Mouse (Mus musculus): ENCODE measurements around the gene Nr3c2. TPM values are rescaled to one million over a fixed set of nuclear protein-coding genes. Genes with fewer than 3 reads are reported as not detected.

Gene Nr3c2
- total RNA-seq, 1 experiment = 1.4 TPM

GRCm38 (mm10) chr8:77251134-77251533 is 351.9 kb downstream of the Nr3c2 start:
- DNase-seq (ENCODE audit: low read depth, low spot score) = no peak
- TF ChIP-seq ZNF384 (IDR thresholded peaks at IDR 0.05; ENCODE audit: low read depth, low read length) = no peak
- no peak for TF ChIP-seq ZC3H11A (IDR thresholded peaks at IDR 0.05; ENCODE audit: borderline replicate concordance, low read depth, low read length)
- TF ChIP-seq CHD2 (IDR thresholded peaks at IDR 0.05; ENCODE audit: low read depth, low read length) = no peak
- TF ChIP-seq MAFK (IDR thresholded peaks at IDR 0.05; ENCODE audit: insufficient read depth, low read depth, low read length) = no peak
- TF ChIP-seq HCFC1 (IDR thresholded peaks at IDR 0.05; ENCODE audit: borderline replicate concordance, insufficient read depth, low read length) = no peak
- H3K4me1 ChIP-seq (ENCODE audit: control insufficient read depth in 2 of 2, insufficient read depth in 2 of 2, low read length in 2 of 2, poor library complexity in 1 of 2) = 0 out of 4 replicates have a peak, but pooled peaks cover 0 to 2% of the 10 kb centered on the region in 2 experiments
- H3K4me3 ChIP-seq (ENCODE audit: insufficient read depth in 1 of 2, low read depth in 1 of 2, low read length in 2 of 2, poor library complexity in 1 of 2, severe bottlenecking in 1 of 2) = no peak overlapping the region
- no peak overlapping the region for H3K9ac ChIP-seq (ENCODE audit: insufficient read depth, low read depth, low read length, poor library complexity, severe bottlenecking)
- H3K36me3 ChIP-seq (ENCODE audit: control insufficient read depth, insufficient read depth, low read length, poor library complexity, severe bottlenecking) = no peaks in the 10 kb centered on the region; the same call in 1 of the 2 replicates
- no peak overlapping the region for H3K27ac ChIP-seq (ENCODE audit: insufficient read depth, low read depth, low read length, poor library complexity, severe bottlenecking)
- in situ Hi-C loops (cut with MboI; ENCODE audit: low sequenced_read_pairs in 2 of 2, unreplicated experiment in 2 of 2) = no loop called here
- no peaks in the 10 kb centered on the region for H3K9me3 ChIP-seq (ENCODE audit: control insufficient read depth, insufficient read depth, low read depth, low read length)

GRCm38 (mm10) chr8:77254466-77254865 is 355.2 kb downstream of the Nr3c2 start:
- Histone ChIP-seq H3K4me3 (ENCODE audit: insufficient read depth in 1 of 2, low read depth in 1 of 2, low read length in 2 of 2, poor library complexity in 1 of 2, severe bottlenecking in 1 of 2) (no peak overlapping the region), H3K36me3 (ENCODE audit: control insufficient read depth, insufficient read depth, low read length, poor library complexity, severe bottlenecking) (peaks cover 2% of the 10 kb centered on the region; the same call in 1 of the 2 replicates), H3K9me3 (ENCODE audit: control insufficient read depth, insufficient read depth, low read depth, low read length) (no peaks in the 10 kb centered on the region), H3K27ac (ENCODE audit: insufficient read depth, low read depth, low read length, poor library complexity, severe bottlenecking) (no peak overlapping the region), H3K4me1 (ENCODE audit: control insufficient read depth in 2 of 2, insufficient read depth in 2 of 2, low read length in 2 of 2, poor library complexity in 1 of 2) (0 out of 4 replicates have a peak, but pooled peaks cover 0 to 2% of the 10 kb centered on the region in 2 experiments), H3K9ac (ENCODE audit: insufficient read depth, low read depth, low read length, poor library complexity, severe bottlenecking) (no peak overlapping the region)
- DNase-seq (ENCODE audit: low read depth, low spot score) = no peak
- TF ChIP-seq ZNF384 (IDR thresholded peaks at IDR 0.05; ENCODE audit: low read depth, low read length) = no peak
- TF ChIP-seq ZC3H11A (IDR thresholded peaks at IDR 0.05; ENCODE audit: borderline replicate concordance, low read depth, low read length) = no peak
- TF ChIP-seq HCFC1 (IDR thresholded peaks at IDR 0.05; ENCODE audit: borderline replicate concordance, insufficient read depth, low read length) = no peak
- in situ Hi-C loops (cut with MboI; ENCODE audit: low sequenced_read_pairs in 2 of 2, unreplicated experiment in 2 of 2) = no loop called here

GRCm38 (mm10) chr8:77256450-77257084 is 357.3 kb downstream of the Nr3c2 start:
- Histone ChIP-seq H3K9ac (ENCODE audit: insufficient read depth, low read depth, low read length, poor library complexity, severe bottlenecking) (no peak overlapping the region), H3K4me1 (ENCODE audit: control insufficient read depth in 2 of 2, insufficient read depth in 2 of 2, low read length in 2 of 2, poor library complexity in 1 of 2) (no peaks in the 10 kb centered on the region), H3K27ac (ENCODE audit: insufficient read depth, low read depth, low read length, poor library complexity, severe bottlenecking) (no peak overlapping the region), H3K4me3 (ENCODE audit: insufficient read depth in 1 of 2, low read depth in 1 of 2, low read length in 2 of 2, poor library complexity in 1 of 2, severe bottlenecking in 1 of 2) (no peak overlapping the region), H3K9me3 (ENCODE audit: control insufficient read depth, insufficient read depth, low read depth, low read length) (no peaks in the 10 kb centered on the region), H3K36me3 (ENCODE audit: control insufficient read depth, insufficient read depth, low read length, poor library complexity, severe bottlenecking) (peaks cover 2% of the 10 kb centered on the region; the same call in 1 of the 2 replicates)
- no peak for DNase-seq (ENCODE audit: low read depth, low spot score)
- in situ Hi-C loops (cut with MboI; ENCODE audit: low sequenced_read_pairs in 2 of 2, unreplicated experiment in 2 of 2) = no loop called here
- TF ChIP-seq HCFC1 (IDR thresholded peaks at IDR 0.05; ENCODE audit: borderline replicate concordance, insufficient read depth, low read length) = no peak
- TF ChIP-seq ZC3H11A (IDR thresholded peaks at IDR 0.05; ENCODE audit: borderline replicate concordance, low read depth, low read length) = no peak
- TF ChIP-seq CHD2 (IDR thresholded peaks at IDR 0.05; ENCODE audit: low read depth, low read length) = no peak
- TF ChIP-seq ZNF384 (IDR thresholded peaks at IDR 0.05; ENCODE audit: low read depth, low read length) = no peak
- TF ChIP-seq MAFK (IDR thresholded peaks at IDR 0.05; ENCODE audit: insufficient read depth, low read depth, low read length) = no peak

GRCm38 (mm10) chr8:77257085-77257451 is 357.8 kb downstream of the Nr3c2 start:
- in situ Hi-C loops (cut with MboI; ENCODE audit: low sequenced_read_pairs in 2 of 2, unreplicated experiment in 2 of 2) = no loop called here
- H3K9me3 ChIP-seq (ENCODE audit: control insufficient read depth, insufficient read depth, low read depth, low read length) = no peaks in the 10 kb centered on the region

More at GRCm38 (mm10) chr8:77257085-77257451, 357.8 kb downstream of the Nr3c2 start:
- Histone ChIP-seq H3K9ac (ENCODE audit: insufficient read depth, low read depth, low read length, poor library complexity, severe bottlenecking) (no peak overlapping the region), H3K4me1 (ENCODE audit: control insufficient read depth in 2 of 2, insufficient read depth in 2 of 2, low read length in 2 of 2, poor library complexity in 1 of 2) (no peaks in the 10 kb centered on the region), H3K4me3 (ENCODE audit: insufficient read depth in 1 of 2, low read depth in 1 of 2, low read length in 2 of 2, poor library complexity in 1 of 2, severe bottlenecking in 1 of 2) (no peak overlapping the region), H3K36me3 (ENCODE audit: control insufficient read depth, insufficient read depth, low read length, poor library complexity, severe bottlenecking) (peaks cover 2% of the 10 kb centered on the region; the same call in 1 of the 2 replicates), H3K27ac (ENCODE audit: insufficient read depth, low read depth, low read length, poor library complexity, severe bottlenecking) (no peak overlapping the region)
- TF ChIP-seq HCFC1 (IDR thresholded peaks at IDR 0.05; ENCODE audit: borderline replicate concordance, insufficient read depth, low read length) = no peak
- TF ChIP-seq MAFK (IDR thresholded peaks at IDR 0.05; ENCODE audit: insufficient read depth, low read depth, low read length) = no peak
- TF ChIP-seq ZNF384 (IDR thresholded peaks at IDR 0.05; ENCODE audit: low read depth, low read length) = no peak
- TF ChIP-seq ZC3H11A (IDR thresholded peaks at IDR 0.05; ENCODE audit: borderline replicate concordance, low read depth, low read length) = no peak
- no peak for TF ChIP-seq CHD2 (IDR thresholded peaks at IDR 0.05; ENCODE audit: low read depth, low read length)
- DNase-seq (ENCODE audit: low read depth, low spot score) = no peak
